Mouse (Mus musculus) bone marrow, adult 2 months (tissue): ENCODE results near the gene Ensa.

Source experiments
- CTCF ChIP-seq: fragments of 200-500 bp; IDR thresholded peaks from 2 replicates; pipeline ENCODE4 v1.5.1; 2011; ENCODE audit warnings: low read length, control low read depth; ENCODE audit not compliant: control insufficient read depth, insufficient read depth
- POLR2A ChIP-seq: fragments of 200-500 bp; IDR thresholded peaks from 2 replicates; pipeline ENCODE4 v1.6.1; 2011; ENCODE audit warnings: low read depth, mild to moderate bottlenecking, control low read depth, low read length, borderline replicate concordance; ENCODE audit not compliant: control insufficient read depth

GRCm38 (mm10) chr3:95587754-95588603, 36.8 kb upstream of the Ensa start:
- TF ChIP-seq CTCF (no peak), POLR2A (no peak)
